15 mouse cellular contexts compared by ENCODE assay signal in the genomic region with DNA sequence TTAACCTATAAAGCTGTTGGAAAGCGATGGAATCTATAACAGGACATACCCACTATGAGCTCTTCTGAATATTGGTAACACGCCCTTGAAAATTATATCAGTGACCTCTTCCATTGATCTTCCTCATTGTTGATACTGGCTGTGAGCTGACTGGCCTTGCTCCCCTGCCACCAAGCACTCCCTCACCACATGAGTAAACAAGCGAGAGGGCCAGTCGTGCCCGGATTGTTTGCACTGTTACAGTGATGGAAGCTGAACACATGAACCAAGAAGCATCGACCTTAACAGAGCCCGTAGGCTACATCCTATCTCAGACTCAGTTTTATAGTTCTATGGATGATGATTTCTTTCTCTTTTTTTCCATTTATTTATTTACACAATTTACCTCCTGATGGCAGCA.
"Had no signal": no experiment of that assay in that cellular context is flagged by ENCODE, and none has a peak within 500 bp of the region (broad histone marks: within the 10 kb centered on the region; RNA-seq: fewer than 3 reads in every experiment).

No protein-coding gene starts in this region.

- H3K4me1 ChIP-seq: neural tube, embryonic 15.5 days; stomach, embryonic 15.5 days had no signal

- H3K27ac ChIP-seq: neural tube, embryonic 15.5 days; stomach, embryonic 15.5 days; stomach, postnatal 0 days had no signal

- H3K4me3 ChIP-seq: neural tube, embryonic 15.5 days; stomach, embryonic 15.5 days had no signal

- DNase-seq: retina, postnatal 1 day; right cerebral cortex, adult 18-20 months; right cerebral cortex, postnatal 14 days; right cerebral cortex, postnatal 25 days; right cerebral cortex, postnatal 4 days; spleen, adult 18-20 months; thymus, adult 18-20 months; thymus, adult 2 months; thymus, postnatal 14 days; thymus, postnatal 25 days; thymus, postnatal 36 days; thymus, postnatal 4 days had no signal

- H3K4me2 ChIP-seq: neural tube, embryonic 15.5 days; stomach, embryonic 15.5 days had no signal

- H3K9ac ChIP-seq: neural tube, embryonic 15.5 days; stomach, embryonic 15.5 days had no signal

- H3K27me3 ChIP-seq: neural tube, embryonic 15.5 days; stomach, embryonic 15.5 days had no signal

- H3K9me3 ChIP-seq: neural tube, embryonic 15.5 days; stomach, embryonic 15.5 days had no signal

- H3K36me3 ChIP-seq: neural tube, embryonic 15.5 days; stomach, embryonic 15.5 days had no signal
